Mouse (Mus musculus) megakaryocyte, embryonic 14.5 days (primary cell): ENCODE data around the gene Maco1.

Experiments used
- FLI1 ChIP-seq: IDR thresholded peaks from 2 replicates; pipeline ENCODE4 v1.6.1; 2012; ENCODE audit warnings: low read length, inconsistent platforms, mixed read lengths
- GATA1 ChIP-seq: IDR thresholded peaks from 3 replicates; pipeline ENCODE4 v1.6.1; 2012; ENCODE audit warnings: mixed read lengths, low read length, inconsistent platforms, borderline replicate concordance

- TF ChIP-seq GATA1 (no peak), FLI1 (no peak)
Measured at GRCm38 (mm10) chr4:134847587-134847986, 5.6 kb downstream of the Maco1 start.
